Mouse (Mus musculus) left cerebral cortex, adult 18-20 months (tissue): ENCODE results near the gene Satl1. TPM values are rescaled to one million over a fixed set of nuclear protein-coding genes. Genes with fewer than 3 reads are reported as not detected.

ENCODE experiments used
- DNase-seq, 2 experiments: peaks; one replicate each; pipeline ENCODE4 v3.0.0; 2021 to 2022; ENCODE audit warnings: low spot score in 2 of 2, mixed read lengths in 1 of 2
- long read RNA-seq, 2 experiments: library from polyadenylated mRNA; stranded (forward); transcript quantifications; one replicate each; pipeline ENCODE4 v2.0.0; 2021
- total RNA-seq, 2 experiments: library from RNA; stranded (reverse); gene quantifications; 2 replicates each; pipeline ENCODE4 v1.2.3; 2021

The Satl1 gene
- not detected for total RNA-seq
- long read RNA-seq, experiment 1 = 0 reads
- long read RNA-seq, experiment 2 = 0 reads

DNA sequence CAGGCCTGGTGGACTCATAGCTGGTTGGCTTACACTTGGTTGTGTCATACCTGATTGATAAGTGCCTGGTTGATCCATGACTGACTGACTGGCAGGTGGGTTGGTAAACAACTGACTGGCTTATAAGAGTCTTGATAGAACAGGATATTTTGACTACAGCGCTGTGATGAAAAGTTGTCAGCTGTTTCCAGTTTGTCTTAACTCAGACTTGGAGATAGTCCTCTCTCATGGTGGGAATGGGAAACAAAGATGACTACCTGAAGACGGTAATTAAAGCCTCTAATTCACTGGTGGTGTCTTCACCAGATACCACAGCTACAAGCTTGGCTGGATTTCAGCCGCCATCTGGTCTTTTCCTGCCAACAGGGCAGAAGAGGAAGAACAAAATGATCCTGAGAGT, at the start of gene Satl1:
Satl1 (minus strand) TSS at position 101 of the 400 bp plus-strand sequence.
- DNase-seq = no peak

DNA sequence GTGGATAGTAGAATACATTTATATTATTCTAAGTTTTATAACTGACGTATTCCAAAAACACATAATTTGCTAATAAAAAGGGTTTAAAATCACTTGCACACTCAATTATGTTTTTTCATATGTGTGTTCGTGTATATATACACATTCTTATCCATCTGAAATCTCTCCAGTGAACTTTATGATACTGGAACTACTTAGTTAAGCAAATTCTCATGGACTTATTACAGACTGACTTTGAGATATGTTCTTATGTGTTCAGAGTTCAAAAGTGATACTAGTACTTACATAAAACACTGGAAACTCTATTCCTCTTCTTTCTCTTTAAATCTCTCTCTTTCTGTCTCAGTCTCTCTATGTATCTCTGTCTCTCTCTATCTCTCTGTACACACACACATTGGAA, 31.5 kb upstream of the Satl1 start:
- no peak for DNase-seq

GRCm38 (mm10) chrX:112437580-112437979, 31.0 kb upstream of the Satl1 start:
- no peak for DNase-seq

DNA sequence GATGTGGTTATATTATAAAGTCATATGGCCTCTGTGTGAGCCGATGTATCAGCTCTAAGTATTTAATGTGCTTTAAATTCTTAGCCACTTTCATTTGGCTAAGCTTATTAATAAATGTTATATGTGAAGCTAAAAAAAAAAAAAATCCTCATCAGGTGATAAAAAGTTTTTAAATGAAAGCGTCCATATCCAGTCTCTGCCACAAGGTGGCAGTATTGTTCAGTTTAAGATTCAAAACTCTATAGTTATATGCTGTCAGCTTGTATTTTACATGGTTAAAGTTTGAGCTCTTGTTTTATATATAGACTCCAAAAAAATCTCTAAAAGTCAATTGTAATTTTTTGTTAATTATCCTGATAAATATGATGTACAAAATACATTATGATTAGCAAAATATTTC, 16.4 kb upstream of the Satl1 start:
- peak; percentile 8 to 15 for DNase-seq

- no peak for DNase-seq
These were observed 5.7 kb upstream of the Satl1 start for GRCm38 (mm10) chrX:112412309-112412708.

- DNase-seq = peak; percentile 8 to 21
These were observed 35.8 kb downstream of the Satl1 start for GRCm38 (mm10) chrX:112370577-112371410.

GRCm38 (mm10) chrX:112368426-112368825, 38.2 kb downstream of the Satl1 start:
- DNase-seq = no peak

- peak in 1 of 2 experiments; percentile 17 for DNase-seq
These were observed 58.2 kb downstream of the Satl1 start for GRCm38 (mm10) chrX:112348395-112348791.

GRCm38 (mm10) chrX:112347467-112348394, 58.8 kb downstream of the Satl1 start:
- DNase-seq = no peak

DNA sequence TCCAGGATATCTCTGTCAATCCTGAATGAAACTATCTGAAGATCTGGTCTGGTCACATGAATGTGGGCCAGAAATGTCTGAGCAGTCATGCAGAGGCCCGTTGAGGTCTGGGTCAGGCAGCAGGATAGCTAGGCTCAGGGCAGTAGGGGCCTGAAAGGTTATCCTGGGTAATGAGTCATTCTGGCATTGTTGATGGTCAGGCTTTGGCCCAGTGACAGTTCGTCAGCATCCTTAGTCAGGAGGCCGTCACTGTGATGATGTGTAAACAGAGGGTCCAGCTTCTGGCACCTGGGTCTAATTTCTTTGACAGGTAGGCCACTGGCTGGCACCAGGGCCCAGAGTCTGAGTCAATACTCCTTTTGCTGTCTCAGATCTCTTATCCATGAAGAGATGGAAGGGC, 67.1 kb downstream of the Satl1 start:
- no peak for DNase-seq

Other genes with a start within 250 kb of the Satl1 start
- gene 4933403O08Rik, start 167.7 kb downstream of the Satl1 start, total RNA-seq = not detected
- 1 to 10 TPM; 6.0 TPM for gene Apool, start 95.4 kb downstream of the Satl1 start, total RNA-seq
- not detected for gene 2010106E10Rik, start 88.5 kb upstream of the Satl1 start, total RNA-seq
- 1 to 10 TPM; 7.6 to 8.9 TPM for gene Zfp711, start 193.7 kb upstream of the Satl1 start, total RNA-seq